Mouse (Mus musculus) ES-Bruce4 (cell line): ENCODE data around the gene Asic2.

ENCODE experiments used
- CTCF ChIP-seq: IDR thresholded peaks from one replicate; pipeline ENCODE4 v1.8.1; 2011; ENCODE audit warnings: low read depth, low read length
- EP300 ChIP-seq: IDR thresholded peaks from 2 replicates; pipeline ENCODE4 v1.6.1; 2011; ENCODE audit warnings: low read depth, low read length; ENCODE audit not compliant: insufficient read depth
- POLR2A ChIP-seq: IDR thresholded peaks from one replicate; pipeline ENCODE4 v1.8.1; 2011; ENCODE audit warnings: low read length; ENCODE audit not compliant: insufficient read depth

GRCm38 (mm10) chr11:81009366-81009765, 958.9 kb downstream of the Asic2 start:
- TF ChIP-seq EP300, result no peak
- TF ChIP-seq POLR2A, result no peak
- TF ChIP-seq CTCF, result no peak
